35 mouse cellular contexts compared by ENCODE assay signal in genomic region chr10:74973026-74973425, GRCm38 (mm10). TPM values are rescaled to one million over a fixed set of nuclear protein-coding genes. Genes with fewer than 3 reads are reported as not detected.
DNase-seq lines count a peak whose midpoint lies in the region; ATAC-seq and TF ChIP-seq lines count a peak whose summit lies in the region.
"Had no signal": no experiment of that assay in that cellular context is flagged by ENCODE, and none has a peak within 500 bp of the region (broad histone marks: within the 10 kb centered on the region; RNA-seq: fewer than 3 reads in every experiment).

No protein-coding gene starts in this region.

- H3K27ac ChIP-seq in hindbrain, postnatal 0 days = no peak overlapping the region
- no peak overlapping the region for H3K27ac ChIP-seq in hindbrain, embryonic 16.5 days (ENCODE audit: low read depth, low read length)
- H3K27ac ChIP-seq in midbrain, postnatal 0 days (ENCODE audit: low read depth, low read length) = no peak overlapping the region
- no peak overlapping the region for H3K27ac ChIP-seq in midbrain, embryonic 13.5 days
- no peak overlapping the region for H3K27ac ChIP-seq in ES-E14 (ENCODE audit: insufficient read depth, low read depth, low read length, poor library complexity, severe bottlenecking)
- H3K27ac ChIP-seq: embryonic facial prominence, embryonic 10.5 days; embryonic facial prominence, embryonic 15.5 days; heart, embryonic 10.5 days; heart, embryonic 15.5 days; hindbrain, embryonic 12.5 days; limb, embryonic 10.5 days; limb, embryonic 15.5 days; liver, embryonic 13.5 days; neural tube, embryonic 15.5 days; stomach, embryonic 15.5 days had no signal

- ATAC-seq in hindbrain, postnatal 0 days = no peak
- ATAC-seq in hindbrain, embryonic 16.5 days = no peak
- no peak for ATAC-seq in midbrain, postnatal 0 days (ENCODE audit: low FRiP score)
- no peak for ATAC-seq in midbrain, embryonic 13.5 days
- no peak for ATAC-seq in erythroblast, adult 5-6 weeks (replicated peaks; ENCODE audit: low FRiP score, poor library complexity, severe bottlenecking)
- ATAC-seq: activated CD4-positive, CD25-positive, alpha-beta regulatory T cell, adult 4 months; intestine, postnatal 0 days had no signal

- in situ Hi-C loops in ES-E14 (cut with MboI; ENCODE audit: low sequenced_read_pairs in 2 of 2, unreplicated experiment in 2 of 2) = no loop called here

- 61% methylated on average over 6 of the region's 6 CpGs for WGBS in hindbrain, postnatal 0 days
- WGBS in hindbrain, embryonic 16.5 days = 70% methylated on average over 6 of the region's 6 CpGs
- WGBS in midbrain, postnatal 0 days = 64% methylated on average over 6 of the region's 6 CpGs
- WGBS in midbrain, embryonic 13.5 days = 77% methylated on average over 6 of the region's 6 CpGs

- H3K4me2 ChIP-seq in hindbrain, postnatal 0 days (ENCODE audit: low read depth, low read length) = no peak overlapping the region
- H3K4me2 ChIP-seq in hindbrain, embryonic 16.5 days (ENCODE audit: low read length) = no peak overlapping the region
- no peak overlapping the region for H3K4me2 ChIP-seq in midbrain, postnatal 0 days (ENCODE audit: low read depth, low read length, poor library complexity, severe bottlenecking)
- no peak overlapping the region for H3K4me2 ChIP-seq in midbrain, embryonic 13.5 days (replicated peaks)
- H3K4me2 ChIP-seq: embryonic facial prominence, embryonic 15.5 days; heart, embryonic 15.5 days; hindbrain, embryonic 12.5 days; limb, embryonic 15.5 days; liver, embryonic 13.5 days; midbrain, embryonic 11.5 days; neural tube, embryonic 15.5 days; stomach, embryonic 15.5 days had no signal

- H3K27me3 ChIP-seq in hindbrain, postnatal 0 days (ENCODE audit: insufficient read depth, low read length) = no peaks in the 10 kb centered on the region
- H3K27me3 ChIP-seq in hindbrain, embryonic 16.5 days (replicated peaks; ENCODE audit: control insufficient read depth, insufficient read depth, low read length) = no peaks in the 10 kb centered on the region
- no peaks in the 10 kb centered on the region for H3K27me3 ChIP-seq in midbrain, postnatal 0 days (ENCODE audit: insufficient read depth, low read length)
- peaks cover 8% of the 10 kb centered on the region; the same call in 1 of the 2 replicates for H3K27me3 ChIP-seq in midbrain, embryonic 13.5 days
- H3K27me3 ChIP-seq: neural tube, embryonic 15.5 days; stomach, embryonic 15.5 days had no signal

- TF ChIP-seq CTCF in hindbrain, postnatal 0 days (IDR thresholded peaks at IDR 0.05; ENCODE audit: low read depth) = peak; percentile 30
- TF ChIP-seq CTCF in midbrain, postnatal 0 days (IDR thresholded peaks at IDR 0.05) = peak; percentile 5; the same call in 1 of the 2 replicates

- no peak overlapping the region for H3K9ac ChIP-seq in hindbrain, postnatal 0 days (replicated peaks; ENCODE audit: low read length)
- H3K9ac ChIP-seq in hindbrain, embryonic 16.5 days (ENCODE audit: low read depth, low read length) = no peak overlapping the region
- H3K9ac ChIP-seq in midbrain, postnatal 0 days (replicated peaks; ENCODE audit: low read length, poor library complexity, severe bottlenecking) = no peak overlapping the region
- H3K9ac ChIP-seq in midbrain, embryonic 13.5 days (replicated peaks) = no peak overlapping the region
- H3K9ac ChIP-seq in ES-E14 (ENCODE audit: insufficient read depth, low read depth, low read length, poor library complexity, severe bottlenecking) = no peak overlapping the region
- H3K9ac ChIP-seq: embryonic facial prominence, embryonic 15.5 days; heart, embryonic 15.5 days; hindbrain, embryonic 12.5 days; limb, embryonic 15.5 days; liver, embryonic 13.5 days; neural tube, embryonic 15.5 days; stomach, embryonic 15.5 days had no signal

- no peaks in the 10 kb centered on the region for H3K9me3 ChIP-seq in hindbrain, postnatal 0 days (ENCODE audit: low read length)
- H3K9me3 ChIP-seq in hindbrain, embryonic 16.5 days (ENCODE audit: control insufficient read depth, low read length) = no peaks in the 10 kb centered on the region
- H3K9me3 ChIP-seq in midbrain, postnatal 0 days (ENCODE audit: low read length) = no peaks in the 10 kb centered on the region
- no peaks in the 10 kb centered on the region for H3K9me3 ChIP-seq in midbrain, embryonic 13.5 days
- no peaks in the 10 kb centered on the region for H3K9me3 ChIP-seq in ES-E14 (ENCODE audit: control insufficient read depth, insufficient read depth, low read depth, low read length)
- H3K9me3 ChIP-seq: embryonic facial prominence, embryonic 10.5 days; embryonic facial prominence, embryonic 15.5 days; heart, embryonic 10.5 days; heart, embryonic 15.5 days; hindbrain, embryonic 12.5 days; limb, embryonic 10.5 days; limb, embryonic 15.5 days; liver, embryonic 13.5 days; neural tube, embryonic 15.5 days; stomach, embryonic 15.5 days had no signal

- no peaks in the 10 kb centered on the region for H3K4me1 ChIP-seq in hindbrain, postnatal 0 days (ENCODE audit: insufficient read depth, low read length)
- H3K4me1 ChIP-seq in hindbrain, embryonic 16.5 days (ENCODE audit: control insufficient read depth, insufficient read depth, low read depth, low read length) = peaks cover 11% of the 10 kb centered on the region
- peaks cover 8% of the 10 kb centered on the region; the same call in 1 of the 2 replicates for H3K4me1 ChIP-seq in midbrain, postnatal 0 days (ENCODE audit: insufficient read depth, low read length)
- H3K4me1 ChIP-seq in midbrain, embryonic 13.5 days (replicated peaks) = peaks cover 29% of the 10 kb centered on the region
- peaks cover 0 to under 1% of the 10 kb centered on the region in 2 experiments; a peak in 1 of 4 replicates for H3K4me1 ChIP-seq in ES-E14 (ENCODE audit: control insufficient read depth in 2 of 2, insufficient read depth in 2 of 2, low read length in 2 of 2, poor library complexity in 1 of 2)

- no peak for DNase-seq in hindbrain, postnatal 0 days (ENCODE audit: low spot score)
- no peak for DNase-seq in midbrain, postnatal 0 days (ENCODE audit: low spot score)
- no peak for DNase-seq in ES-E14 (ENCODE audit: low read depth, low spot score)
- no peak for DNase-seq in kidney, adult 18-20 months
- DNase-seq: adrenal gland, adult 2 months; adrenal gland, postnatal 36 days; B cell, adult 2 months; cerebellum, adult 8-10 months; gastrocnemius, postnatal 14 days; heart, adult 11 months; heart, postnatal 36 days; kidney, postnatal 14 days; liver, embryonic 13.5 days; lung, adult 18-20 months; lung, postnatal 10 days; retina, postnatal 1 day; right cerebral cortex, postnatal 25 days; thymus, adult 18-20 months; thymus, postnatal 25 days had no signal

- H3K4me3 ChIP-seq in hindbrain, postnatal 0 days (ENCODE audit: low read length) = no peak overlapping the region
- H3K4me3 ChIP-seq in hindbrain, embryonic 16.5 days (ENCODE audit: low read length) = no peak overlapping the region
- no peak overlapping the region for H3K4me3 ChIP-seq in midbrain, postnatal 0 days (ENCODE audit: low read depth, low read length)
- no peak overlapping the region for H3K4me3 ChIP-seq in midbrain, embryonic 13.5 days (replicated peaks)
- peak overlapping the region; percentile 19 to 49; a peak in 3 of 4 replicates for H3K4me3 ChIP-seq in ES-E14 (ENCODE audit: insufficient read depth in 1 of 2, low read depth in 1 of 2, low read length in 2 of 2, poor library complexity in 1 of 2, severe bottlenecking in 1 of 2)
- H3K4me3 ChIP-seq: embryonic facial prominence, embryonic 10.5 days; embryonic facial prominence, embryonic 15.5 days; heart, embryonic 10.5 days; heart, embryonic 15.5 days; hindbrain, embryonic 12.5 days; limb, embryonic 10.5 days; limb, embryonic 15.5 days; liver, embryonic 13.5 days; neural tube, embryonic 15.5 days; stomach, embryonic 15.5 days had no signal

- H3K36me3 ChIP-seq in hindbrain, postnatal 0 days (ENCODE audit: insufficient read depth, low read length) = no peaks in the 10 kb centered on the region
- H3K36me3 ChIP-seq in hindbrain, embryonic 16.5 days (ENCODE audit: control insufficient read depth, insufficient read depth, low read length) = no peaks in the 10 kb centered on the region
- peaks cover 9% of the 10 kb centered on the region for H3K36me3 ChIP-seq in midbrain, postnatal 0 days (ENCODE audit: insufficient read depth, low read length)
- 0 out of 2 replicates have a peak, but pooled peaks cover 11% of the 10 kb centered on the region for H3K36me3 ChIP-seq in midbrain, embryonic 13.5 days
- H3K36me3 ChIP-seq in ES-E14 (ENCODE audit: control insufficient read depth, insufficient read depth, low read length, poor library complexity, severe bottlenecking) = no peaks in the 10 kb centered on the region
- H3K36me3 ChIP-seq: embryonic facial prominence, embryonic 10.5 days; embryonic facial prominence, embryonic 15.5 days; heart, embryonic 10.5 days; heart, embryonic 15.5 days; hindbrain, embryonic 12.5 days; limb, embryonic 10.5 days; limb, embryonic 15.5 days; liver, embryonic 13.5 days; stomach, embryonic 15.5 days had no signal

TF ChIP-seq in ES-E14, 5 proteins besides CTCF, POLR2A, EP300 and RAD21 (continues in another document):
- TF ChIP-seq HCFC1 (IDR thresholded peaks at IDR 0.05; ENCODE audit: borderline replicate concordance, insufficient read depth, low read length) = no peak
- no peak for TF ChIP-seq MAFK (IDR thresholded peaks at IDR 0.05; ENCODE audit: insufficient read depth, low read depth, low read length)

RNA-seq across cellular contexts. Expression of gene Gnaz, which starts 6.0 kb away (rescaled TPM):
- total RNA-seq in hindbrain, postnatal 0 days (2014; rRNA removed) = 166 and 178 TPM in 2 replicates
- polyA plus RNA-seq in hindbrain, postnatal 0 days (2015; fragmentation: Nextera tagmentation; extraction: Ambion mirVana) = 88.3 and 99.9 TPM in 2 replicates
- 87.3 and 96.0 TPM in 2 replicates for polyA plus RNA-seq in hindbrain, embryonic 16.5 days (2015; fragmentation: Nextera tagmentation; extraction: Ambion mirVana)
- 217 and 219 TPM in 2 replicates for total RNA-seq in midbrain, postnatal 0 days (2014; rRNA removed)
- polyA plus RNA-seq in midbrain, postnatal 0 days (2015; fragmentation: Nextera tagmentation; extraction: Ambion mirVana) = 132 and 133 TPM in 2 replicates
- polyA plus RNA-seq in midbrain, embryonic 13.5 days (2015; fragmentation: Nextera tagmentation; extraction: Ambion mirVana) = 39.6 and 42.5 TPM in 2 replicates
- total RNA-seq in ES-E14 (2012; rRNA removed) = 5.9 and 7.8 TPM in 2 replicates
- total RNA-seq in erythroblast, adult 5-6 weeks (2015; ENCODE audit: low replicate concordance) = 0.63 TPM in 1 of 2 replicates, not detected in the other
- 0.51 and 0.70 TPM in 2 replicates for total RNA-seq in erythroblast, adult 5-6 weeks (2017; ENCODE audit: low replicate concordance)
- polyA plus RNA-seq: activated CD4-positive, CD25-positive, alpha-beta regulatory T cell, adult 4 months had no signal

RNA-seq across cellular contexts. Expression of gene Rsph14, which starts 59.4 kb away (rescaled TPM):
- 1.7 TPM in 1 of 2 replicates, not detected in the other for total RNA-seq in hindbrain, postnatal 0 days (2014; rRNA removed)
- polyA plus RNA-seq in hindbrain, postnatal 0 days (2015; fragmentation: Nextera tagmentation; extraction: Ambion mirVana) = 0.43 and 0.46 TPM in 2 replicates
- polyA plus RNA-seq in hindbrain, embryonic 16.5 days (2015; fragmentation: Nextera tagmentation; extraction: Ambion mirVana) = 0.49 and 0.81 TPM in 2 replicates
- total RNA-seq in midbrain, postnatal 0 days (2014; rRNA removed) = 0.27 and 1.5 TPM in 2 replicates
- polyA plus RNA-seq in midbrain, postnatal 0 days (2015; fragmentation: Nextera tagmentation; extraction: Ambion mirVana) = 0.43 and 1.2 TPM in 2 replicates
- 0.63 and 1.1 TPM in 2 replicates for polyA plus RNA-seq in midbrain, embryonic 13.5 days (2015; fragmentation: Nextera tagmentation; extraction: Ambion mirVana)
- 0.18 TPM in 1 of 2 replicates, not detected in the other for total RNA-seq in ES-E14 (2012; rRNA removed)
- total RNA-seq in erythroblast, adult 5-6 weeks (2015; ENCODE audit: low replicate concordance) = not detected in 2 replicates
- total RNA-seq in erythroblast, adult 5-6 weeks (2017; ENCODE audit: low replicate concordance) = not detected in 2 replicates
- total RNA-seq: gastrocnemius, postnatal 14 days; heart, postnatal 36 days had no signal
- polyA plus RNA-seq: activated CD4-positive, CD25-positive, alpha-beta regulatory T cell, adult 4 months; adrenal gland, adult 2 months; embryonic facial prominence, embryonic 10.5 days; heart, embryonic 10.5 days; heart, embryonic 15.5 days; intestine, postnatal 0 days; kidney, embryonic 14.5 days; limb, embryonic 10.5 days; limb, embryonic 15.5 days; liver, embryonic 13.5 days; midbrain, embryonic 11.5 days; stomach, embryonic 15.5 days had no signal

Comparison
In these comparisons a context has a peak if more than half of its experiments do, and no peak if none do; other contexts are left out.
1. H3K4me3 ChIP-seq: peak in ES-E14 (2 of 2); none in hindbrain, postnatal 0 days (single experiment), hindbrain, embryonic 16.5 days (single experiment), midbrain, postnatal 0 days (single experiment) and midbrain, embryonic 13.5 days (single experiment).
2. RNA of gene Gnaz, which starts 6.0 kb away (total RNA-seq): 217 to 219 TPM in midbrain, postnatal 0 days and 166 to 178 TPM in hindbrain, postnatal 0 days; 5.9 to 7.8 TPM in ES-E14 and 0.51 to 0.70 TPM in erythroblast, adult 5-6 weeks; every median in the first group is over 10 times any median in the second.